Mouse (Mus musculus) neural tube, embryonic 14.5 days (tissue): ENCODE data around the gene Gpx4. TPM values are rescaled to one million over a fixed set of nuclear protein-coding genes. Genes with fewer than 3 reads are reported as not detected.
"Not testable (repeated sequence)": the region's sequence is repeated elsewhere in the genome, so short reads cannot be mapped to it uniquely, and the experiment has no call there.

Source experiments
- ATAC-seq: fragments of 200-750 bp; cut with Nextera tagmentation; 2 replicates; pipeline ENCODE4 v1.8.0; 2017; ENCODE audit warnings: low read depth, mild to moderate bottlenecking, moderate TSS enrichment, moderate library complexity
- H3K27ac ChIP-seq: fragments of 300-500 bp; sonication (generic); 2 replicates; pipeline ENCODE4 v1.5.1; 2014; ENCODE audit warnings: low read depth, mild to moderate bottlenecking, control low read depth, low read length, moderate library complexity, mixed read lengths
- H3K27me3 ChIP-seq: fragments of 300-500 bp; sonication (generic); 2 replicates; pipeline ENCODE4 v1.6.1; 2014; ENCODE audit warnings: low read length; ENCODE audit not compliant: control insufficient read depth, insufficient read depth
- H3K36me3 ChIP-seq: fragments of 300-500 bp; sonication (generic); 2 replicates; pipeline ENCODE4 v1.6.1; 2014; ENCODE audit warnings: low read length, mixed read lengths; ENCODE audit not compliant: control insufficient read depth, insufficient read depth
- H3K4me1 ChIP-seq: fragments of 300-500 bp; sonication (generic); 2 replicates; pipeline ENCODE4 v1.6.1; 2014; ENCODE audit warnings: low read length; ENCODE audit not compliant: control insufficient read depth, insufficient read depth
- H3K4me2 ChIP-seq: fragments of 300-500 bp; sonication (generic); 2 replicates; pipeline ENCODE4 v1.6.1; 2014; ENCODE audit warnings: mild to moderate bottlenecking, low read depth, low read length, control low read depth
- H3K4me3 ChIP-seq: fragments of 300-500 bp; sonication (generic); 2 replicates; pipeline ENCODE4 v1.5.1; 2014; ENCODE audit warnings: low read depth, low read length, control low read depth, mixed read lengths
- H3K9ac ChIP-seq: fragments of 300-500 bp; sonication (generic); replicated peaks from 2 replicates; pipeline ENCODE4 v1.6.1; 2014; ENCODE audit warnings: low read depth, mild to moderate bottlenecking, control low read depth, low read length, mixed read lengths
- H3K9me3 ChIP-seq: fragments of 300-500 bp; sonication (generic); 2 replicates; pipeline ENCODE4 v1.6.1; 2016; ENCODE audit warnings: low read length; ENCODE audit not compliant: control insufficient read depth
- WGBS: fragments of 180-500 bp; shearing (Covaris S2); extraction: QIAGEN DNeasy Blood & Tissue Kit; methylation state at CpG from one replicate; pipeline ENCODE4 v1.1.7; 2014; 5-methylcytosine and 5-hydroxymethylcytosine counted together
- polyA plus RNA-seq: library from polyadenylated mRNA; unstranded; fragments of >200 nt; fragmentation: Nextera tagmentation; extraction: Ambion mirVana; gene quantifications from 2 replicates; pipeline ENCODE4 v1.2.1, GENCODE M21; 2014

The Gpx4 gene
- polyA plus RNA-seq, 1 experiment from 2014 or later, result 546 TPM

GRCm38 (mm10) chr10:80050885-80051617, 4.1 kb downstream of the Gpx4 start:
- H3K4me2 ChIP-seq, result no peak overlapping the region
- H3K27ac ChIP-seq, result no peak overlapping the region
- H3K9me3 ChIP-seq, result no peaks in the 10 kb centered on the region
- 17% methylated on average over 15 of the region's 15 CpGs for WGBS
- H3K36me3 ChIP-seq, result 0 out of 2 replicates have a peak, but pooled peaks cover 8% of the 10 kb centered on the region
- no peak overlapping the region for H3K9ac ChIP-seq
- ATAC-seq, result no peak
- no peaks in the 10 kb centered on the region; the same call in 1 of the 2 replicates for H3K27me3 ChIP-seq
- H3K4me3 ChIP-seq, result no peak overlapping the region
- H3K4me1 ChIP-seq, result peaks cover 11% of the 10 kb centered on the region; the same call in 1 of the 2 replicates

- H3K4me1 ChIP-seq, result peaks cover 11% of the 10 kb centered on the region; the same call in 1 of the 2 replicates
- H3K36me3 ChIP-seq, result peaks cover 13% of the 10 kb centered on the region; the same call in 1 of the 2 replicates
- H3K9me3 ChIP-seq, result no peaks in the 10 kb centered on the region
- no peak overlapping the region for H3K4me2 ChIP-seq
- no peak overlapping the region for H3K4me3 ChIP-seq
- 35% methylated on average over 14 of the region's 14 CpGs for WGBS
- H3K9ac ChIP-seq, result no peak overlapping the region
- no peak for ATAC-seq
- H3K27me3 ChIP-seq, result no peaks in the 10 kb centered on the region; the same call in 1 of the 2 replicates
- H3K27ac ChIP-seq, result no peak overlapping the region
These were observed 4.8 kb downstream of the Gpx4 start for GRCm38 (mm10) chr10:80051618-80052373.

- no peak for ATAC-seq
- Histone ChIP-seq H3K9ac (no peak overlapping the region), H3K4me1 (peaks cover 11% of the 10 kb centered on the region; the same call in 1 of the 2 replicates), H3K4me3 (no peak overlapping the region), H3K27ac (no peak overlapping the region), H3K4me2 (no peak overlapping the region), H3K27me3 (no peaks in the 10 kb centered on the region; the same call in 1 of the 2 replicates), H3K36me3 (peaks cover 19% of the 10 kb centered on the region; the same call in 1 of the 2 replicates), H3K9me3 (no peaks in the 10 kb centered on the region)
- 82% methylated on average over 5 of the region's 5 CpGs for WGBS
These were observed 5.4 kb downstream of the Gpx4 start for GRCm38 (mm10) chr10:80052374-80052764.

- peak overlapping the region; percentile 83 for H3K4me3 ChIP-seq
- H3K27ac ChIP-seq, result peak overlapping the region; percentile 98
- H3K4me1 ChIP-seq, result peaks cover 11% of the 10 kb centered on the region; the same call in 1 of the 2 replicates
- under 1% methylated on average over 47 of the region's 47 CpGs for WGBS
- no peaks in the 10 kb centered on the region for H3K9me3 ChIP-seq
- peak overlapping the region; percentile 79 for H3K4me2 ChIP-seq
- peaks cover 26% of the 10 kb centered on the region; the same call in 1 of the 2 replicates for H3K36me3 ChIP-seq
- peak; percentile 98 for ATAC-seq
- H3K27me3 ChIP-seq, result no peaks in the 10 kb centered on the region; the same call in 1 of the 2 replicates
- peak overlapping the region; percentile 91 for H3K9ac ChIP-seq
These were observed 6.4 kb downstream of the Gpx4 start for GRCm38 (mm10) chr10:80053259-80053780.

- H3K4me2 ChIP-seq, result peak overlapping the region; percentile 79
- H3K9me3 ChIP-seq, result no peaks in the 10 kb centered on the region
- ATAC-seq, result peak; percentile 42
- H3K27me3 ChIP-seq, result no peaks in the 10 kb centered on the region; the same call in 1 of the 2 replicates
- H3K4me1 ChIP-seq, result peaks cover 11% of the 10 kb centered on the region; the same call in 1 of the 2 replicates
- peak overlapping the region; percentile 98 for H3K27ac ChIP-seq
- H3K4me3 ChIP-seq, result peak overlapping the region; percentile 83
- H3K36me3 ChIP-seq, result peaks cover 26% of the 10 kb centered on the region; the same call in 1 of the 2 replicates
- peak overlapping the region; percentile 91 for H3K9ac ChIP-seq
- WGBS, result 2% methylated on average over 73 of the region's 77 CpGs
These were observed 7.2 kb downstream of the Gpx4 start for GRCm38 (mm10) chr10:80053831-80054815.

GRCm38 (mm10) chr10:80054911-80055310, 7.9 kb downstream of the Gpx4 start:
- ATAC-seq, H3K27me3 ChIP-seq, H3K9me3 ChIP-seq: not testable (repeated sequence)
- H3K4me2 ChIP-seq, result peak overlapping the region; percentile 79
- H3K4me3 ChIP-seq, result peak overlapping the region; percentile 83
- H3K36me3 ChIP-seq, result peaks cover 29% of the 10 kb centered on the region; the same call in 1 of the 2 replicates
- H3K4me1 ChIP-seq, result peaks cover 11% of the 10 kb centered on the region; the same call in 1 of the 2 replicates
- peak overlapping the region; percentile 91; the same call in 1 of the 2 replicates for H3K9ac ChIP-seq
- 0 out of 2 replicates have a peak overlapping the region, but pooled peaks have one; percentile 34 for H3K27ac ChIP-seq
- WGBS, result 17% methylated on average over 3 of the region's 3 CpGs

- no peak for ATAC-seq
- 82% methylated on average over 5 of the region's 5 CpGs for WGBS
- no peaks in the 10 kb centered on the region for H3K9me3 ChIP-seq
- H3K36me3 ChIP-seq, result peaks cover 33% of the 10 kb centered on the region
- peaks cover 11% of the 10 kb centered on the region; the same call in 1 of the 2 replicates for H3K4me1 ChIP-seq
- H3K27ac ChIP-seq, result no peak overlapping the region
- peak overlapping the region; percentile 83; the same call in 1 of the 2 replicates for H3K4me3 ChIP-seq
- peak overlapping the region; percentile 79 for H3K4me2 ChIP-seq
- H3K27me3 ChIP-seq, result no peaks in the 10 kb centered on the region; the same call in 1 of the 2 replicates
- peak overlapping the region; percentile 91; the same call in 1 of the 2 replicates for H3K9ac ChIP-seq
These were observed 8.4 kb downstream of the Gpx4 start for GRCm38 (mm10) chr10:80055364-80055763.

GRCm38 (mm10) chr10:80055891-80056290, 8.9 kb downstream of the Gpx4 start:
- H3K9me3 ChIP-seq, result no peaks in the 10 kb centered on the region
- H3K9ac ChIP-seq, result no peak overlapping the region
- H3K4me3 ChIP-seq, result no peak overlapping the region
- ATAC-seq, result no peak
- H3K27me3 ChIP-seq, result no peaks in the 10 kb centered on the region; the same call in 1 of the 2 replicates
- 90% methylated on average over 9 of the region's 10 CpGs for WGBS
- peaks cover 35% of the 10 kb centered on the region for H3K36me3 ChIP-seq
- peaks cover 11% of the 10 kb centered on the region; the same call in 1 of the 2 replicates for H3K4me1 ChIP-seq
- no peak overlapping the region for H3K27ac ChIP-seq
- no peak overlapping the region for H3K4me2 ChIP-seq
